Mouse (Mus musculus) embryonic fibroblast, embryonic 13.5 days (primary cell): ENCODE results near the gene Actr3b. TPM values are rescaled to one million over a fixed set of nuclear protein-coding genes. Genes with fewer than 3 reads are reported as not detected.

ENCODE experiments used
- H3K27ac ChIP-seq: 2 replicates; pipeline ENCODE4 v1.5.1; 2012; ENCODE audit warnings: low read length, control low read depth, inconsistent platforms; ENCODE audit not compliant: insufficient read depth
- H3K4me1 ChIP-seq: 2 replicates; pipeline ENCODE4 v1.6.1; 2011; ENCODE audit warnings: low read length; ENCODE audit not compliant: control insufficient read depth, insufficient read depth
- H3K4me3 ChIP-seq: 2 replicates; pipeline ENCODE4 v1.5.1; 2011; ENCODE audit warnings: mild to moderate bottlenecking, control low read depth, low read length; ENCODE audit not compliant: insufficient read depth
- CTCF ChIP-seq: IDR thresholded peaks from 2 replicates; pipeline ENCODE4 v1.5.1; 2011; ENCODE audit warnings: mild to moderate bottlenecking, control low read depth, low read length, moderate library complexity, borderline replicate concordance; ENCODE audit not compliant: insufficient read depth
- POLR2A ChIP-seq: IDR thresholded peaks from 2 replicates; pipeline ENCODE4 v1.6.1; 2011; ENCODE audit warnings: low read depth, mild to moderate bottlenecking, control low read depth, low read length, moderate library complexity
- polyA plus RNA-seq: library from polyadenylated mRNA; stranded (reverse); fragments of >200 nt; gene quantifications from 2 replicates; pipeline ENCODE4 v1.2.4, GENCODE M21; 2011; ENCODE audit warnings: low read depth; ENCODE audit not compliant: missing spikeins, insufficient read length

Gene Actr3b
- polyA plus RNA-seq, 1 experiment: 2.1 TPM

DNA sequence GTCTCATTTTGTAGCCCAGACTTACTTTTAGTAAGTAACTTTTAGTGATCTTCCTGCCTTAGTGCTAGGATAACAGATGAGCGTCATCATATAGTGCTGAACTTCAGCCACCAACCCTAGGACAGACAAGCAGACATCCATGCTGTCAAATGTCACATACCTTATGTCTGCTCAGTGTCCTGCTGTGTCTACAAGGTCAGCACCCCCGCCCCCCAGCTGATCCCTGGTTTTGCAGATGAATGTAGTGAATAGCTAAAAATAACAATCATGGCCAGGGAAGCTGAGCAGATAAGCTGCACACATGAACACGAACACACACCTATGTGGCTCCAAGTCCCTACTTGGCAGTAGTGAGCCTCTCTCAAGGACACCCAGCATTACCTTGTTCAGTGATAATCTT is 11.2 kb upstream of the Actr3b start:
- TF ChIP-seq CTCF: no peak
- TF ChIP-seq POLR2A: no peak
- peaks cover 5% of the 10 kb centered on the region; the same call in 1 of the 2 replicates for H3K4me1 ChIP-seq
- no peak overlapping the region for H3K4me3 ChIP-seq
- H3K27ac ChIP-seq: peak overlapping the region; percentile 89

GRCm38 (mm10) chr5:25751552-25751951 is 8.2 kb upstream of the Actr3b start:
- no peak overlapping the region for H3K4me3 ChIP-seq
- no peak overlapping the region for H3K27ac ChIP-seq
- TF ChIP-seq CTCF: no peak
- TF ChIP-seq POLR2A: no peak

DNA sequence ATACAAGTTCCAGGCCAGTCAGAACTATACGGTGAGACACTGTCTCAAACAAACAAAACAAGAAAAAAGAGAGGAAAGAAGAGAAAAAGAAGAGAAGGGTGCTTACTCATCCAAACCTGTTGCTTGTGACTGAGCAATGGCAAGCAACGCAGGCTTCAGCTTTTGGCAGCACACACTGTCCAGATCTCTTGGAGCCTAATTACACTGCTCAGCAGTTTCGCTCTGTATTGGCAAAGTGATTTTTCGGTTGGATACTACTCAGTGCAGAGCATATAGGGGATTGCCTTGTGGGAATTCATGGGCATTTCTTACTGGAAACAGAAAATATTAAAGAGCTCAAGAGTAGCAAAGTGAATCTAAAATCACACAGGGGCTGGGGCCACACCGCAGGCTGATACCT is 6.9 kb upstream of the Actr3b start:
- TF ChIP-seq POLR2A (no peak), CTCF (no peak)
- Histone ChIP-seq H3K4me3 (no peak overlapping the region), H3K27ac (no peak overlapping the region), H3K4me1 (peaks cover 5% of the 10 kb centered on the region; the same call in 1 of the 2 replicates)

More at GRCm38 (mm10) chr5:25751552-25751951, 8.2 kb upstream of the Actr3b start:
- peaks cover 5% of the 10 kb centered on the region; the same call in 1 of the 2 replicates for H3K4me1 ChIP-seq

GRCm38 (mm10) chr5:25753556-25754235 is 6.1 kb upstream of the Actr3b start:
- Histone ChIP-seq H3K4me1 (peaks cover 2% of the 10 kb centered on the region; the same call in 1 of the 2 replicates), H3K27ac (no peak overlapping the region), H3K4me3 (no peak overlapping the region)
- no peak for TF ChIP-seq POLR2A
- TF ChIP-seq CTCF: no peak

- no peaks in the 10 kb centered on the region for H3K4me1 ChIP-seq
- TF ChIP-seq CTCF: no peak
- no peak for TF ChIP-seq POLR2A
- no peak overlapping the region for H3K4me3 ChIP-seq
- no peak overlapping the region for H3K27ac ChIP-seq
These were observed 5.5 kb upstream of the Actr3b start for GRCm38 (mm10) chr5:25754236-25754766.

- Histone ChIP-seq H3K4me3 (peak overlapping the region; percentile 51), H3K27ac (no peak overlapping the region), H3K4me1 (no peaks in the 10 kb centered on the region)
- TF ChIP-seq CTCF (no peak), POLR2A (no peak)
These were observed 624 bp downstream of the Actr3b start for GRCm38 (mm10) chr5:25760410-25760832.

DNA sequence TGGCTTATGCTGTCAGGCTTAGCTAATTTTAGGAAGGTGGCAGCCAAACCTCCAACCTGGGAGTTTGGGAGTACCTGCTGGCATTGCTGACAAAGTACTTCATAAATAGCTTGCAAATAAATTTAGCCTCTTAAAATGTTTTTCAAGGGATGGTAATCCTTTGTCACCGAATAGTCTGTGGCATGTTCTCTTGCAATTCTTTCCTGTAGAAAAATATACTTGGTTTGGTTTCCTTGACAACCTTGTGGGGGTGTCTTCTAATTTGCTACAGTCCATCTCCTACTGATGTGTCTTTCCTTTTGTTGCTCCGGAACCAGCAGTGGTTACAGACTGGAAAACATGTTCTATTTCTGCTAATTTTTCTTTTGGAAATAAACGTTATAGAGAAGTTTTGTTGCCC is 1.1 kb downstream of the Actr3b start:
- TF ChIP-seq POLR2A (no peak), CTCF (no peak)

DNA sequence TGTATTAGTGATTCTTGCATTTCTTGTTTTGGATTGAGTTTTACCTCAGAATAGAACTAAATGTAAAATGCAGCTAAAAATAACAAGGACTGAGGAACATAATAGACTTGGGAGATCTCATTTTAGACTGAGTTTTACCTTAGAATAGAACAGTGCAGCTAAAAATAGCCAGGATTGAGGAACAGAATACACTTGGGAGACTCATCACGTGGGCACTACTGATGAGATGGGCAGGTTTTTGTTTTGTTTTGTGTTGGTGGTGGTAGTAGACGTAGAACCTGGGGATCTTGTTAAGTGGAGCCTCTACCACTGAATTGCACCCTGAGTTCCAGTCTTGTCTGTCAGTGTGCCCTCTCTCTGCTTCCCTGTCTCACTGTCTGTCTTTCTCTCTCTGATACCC is 2.1 kb downstream of the Actr3b start:
- no peak overlapping the region for H3K27ac ChIP-seq
- TF ChIP-seq CTCF (no peak), POLR2A (no peak)
- no peak overlapping the region for H3K4me3 ChIP-seq
- no peaks in the 10 kb centered on the region for H3K4me1 ChIP-seq

More for the DNA sequence above, 1.1 kb downstream of the Actr3b start:
- H3K4me3 ChIP-seq: no peak overlapping the region
- no peaks in the 10 kb centered on the region for H3K4me1 ChIP-seq
- no peak overlapping the region for H3K27ac ChIP-seq

- H3K27ac ChIP-seq: no peak overlapping the region
- no peak for TF ChIP-seq CTCF
- no peak for TF ChIP-seq POLR2A
- peak overlapping the region; percentile 18; the same call in 1 of the 2 replicates for H3K4me3 ChIP-seq
- H3K4me1 ChIP-seq: no peaks in the 10 kb centered on the region
These were observed 9.2 kb downstream of the Actr3b start for GRCm38 (mm10) chr5:25769006-25769405.

DNA sequence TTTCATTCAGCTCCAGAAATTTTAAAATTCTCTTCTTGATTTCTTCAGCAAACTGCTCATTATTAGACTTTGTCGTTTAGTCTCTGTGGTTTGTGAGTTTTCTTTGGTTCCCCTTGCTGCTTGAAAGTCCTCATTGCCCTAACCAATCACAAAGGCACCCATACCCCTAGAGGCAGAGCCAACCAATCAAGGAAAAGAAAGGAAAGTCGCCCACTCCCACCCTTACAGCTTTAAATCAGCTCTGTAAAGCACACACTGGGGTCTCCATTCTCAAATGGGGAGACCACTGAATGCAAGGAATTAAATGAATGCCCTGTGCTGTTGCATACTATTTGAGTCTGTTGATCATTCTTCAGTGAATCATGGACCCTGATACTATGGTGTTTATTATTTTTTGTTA is 9.6 kb downstream of the Actr3b start:
- no peak overlapping the region for H3K27ac ChIP-seq
- H3K4me3 ChIP-seq: no peak overlapping the region
- no peaks in the 10 kb centered on the region for H3K4me1 ChIP-seq
- TF ChIP-seq CTCF: no peak
- TF ChIP-seq POLR2A: no peak

DNA sequence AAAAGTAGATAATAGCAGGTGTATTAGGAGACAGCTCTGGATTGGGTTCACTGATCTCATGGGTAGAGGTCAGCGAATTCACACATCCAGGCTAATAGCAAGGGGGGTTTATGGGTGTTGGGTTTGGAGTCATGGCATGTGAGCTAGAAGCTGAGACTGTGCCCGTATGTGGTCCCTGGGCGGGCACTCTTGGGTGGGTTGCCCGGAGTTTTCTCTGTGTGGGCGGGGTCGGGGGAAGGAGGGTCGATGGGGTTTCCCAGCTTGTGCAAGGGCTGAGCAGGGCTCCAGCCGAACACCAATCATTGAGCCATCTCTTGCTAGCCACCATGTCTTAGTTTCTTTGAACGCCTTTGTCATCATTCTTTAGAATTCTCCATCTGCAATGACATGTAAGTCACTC is 12.7 kb downstream of the Actr3b start:
- no peak for TF ChIP-seq CTCF
- H3K27ac ChIP-seq: no peak overlapping the region
- no peak overlapping the region for H3K4me3 ChIP-seq
- no peaks in the 10 kb centered on the region for H3K4me1 ChIP-seq
